Mouse (Mus musculus) brown adipose tissue, adult 24 weeks (tissue): ENCODE data around the gene Mab21l1. TPM values are rescaled to one million over a fixed set of nuclear protein-coding genes. Genes with fewer than 3 reads are reported as not detected.

Experiments
- H3K27ac ChIP-seq: fragments of 200-500 bp; replicated peaks from 2 replicates; pipeline ENCODE4 v1.5.1; 2012; ENCODE audit warnings: low read depth, mild to moderate bottlenecking, low read length
- H3K4me1 ChIP-seq: fragments of 200-500 bp; 2 replicates; pipeline ENCODE4 v1.6.1; 2012; ENCODE audit warnings: low read length, mixed read lengths; ENCODE audit not compliant: control insufficient read depth, insufficient read depth, insufficient read length
- H3K4me3 ChIP-seq: fragments of 200-500 bp; 2 replicates; pipeline ENCODE4 v1.5.1; 2012; ENCODE audit warnings: low read depth, mild to moderate bottlenecking, low read length, moderate library complexity; ENCODE audit not compliant: insufficient read depth
- polyA plus RNA-seq: library from polyadenylated mRNA; stranded (reverse); fragments of >200 nt; gene quantifications from 2 replicates; pipeline ENCODE4 v1.2.4, GENCODE M21; 2012; ENCODE audit not compliant: missing spikeins, insufficient read depth, insufficient read length

The Mab21l1 gene
- polyA plus RNA-seq, 1 experiment: not detected

- Histone ChIP-seq H3K4me3 (no peak overlapping the region), H3K4me1 (peaks cover 3% of the 10 kb centered on the region), H3K27ac (no peak overlapping the region)
These were observed 35.8 kb downstream of the Mab21l1 start for GRCm38 (mm10) chr3:55818082-55818481.

- Histone ChIP-seq H3K4me3 (no peak overlapping the region), H3K4me1 (peaks cover 6% of the 10 kb centered on the region)
These were observed 37.3 kb downstream of the Mab21l1 start for GRCm38 (mm10) chr3:55819598-55819997.

GRCm38 (mm10) chr3:55824864-55825263, 42.6 kb downstream of the Mab21l1 start:
- Histone ChIP-seq H3K27ac (no peak overlapping the region), H3K4me1 (peaks cover 5% of the 10 kb centered on the region; the same call in 1 of the 2 replicates), H3K4me3 (no peak overlapping the region)

More at GRCm38 (mm10) chr3:55819598-55819997, 37.3 kb downstream of the Mab21l1 start:
- no peak overlapping the region for H3K27ac ChIP-seq

- H3K4me1 ChIP-seq: peaks cover 5% of the 10 kb centered on the region; the same call in 1 of the 2 replicates
- no peak overlapping the region for H3K27ac ChIP-seq
- no peak overlapping the region for H3K4me3 ChIP-seq
These were observed 46.4 kb downstream of the Mab21l1 start for GRCm38 (mm10) chr3:55828481-55829256.

- no peak overlapping the region for H3K4me3 ChIP-seq
- no peaks in the 10 kb centered on the region for H3K4me1 ChIP-seq
- no peak overlapping the region for H3K27ac ChIP-seq
These were observed 47.9 kb downstream of the Mab21l1 start for GRCm38 (mm10) chr3:55830226-55830625.
